Mouse (Mus musculus): Measurements from ENCODE around the gene Jag2. TPM values are rescaled to one million over a fixed set of nuclear protein-coding genes. Genes with fewer than 3 reads are reported as not detected.

The Jag2 gene
- polyA plus RNA-seq, 1 experiment from 2014 or later = 15.1 TPM

DNA sequence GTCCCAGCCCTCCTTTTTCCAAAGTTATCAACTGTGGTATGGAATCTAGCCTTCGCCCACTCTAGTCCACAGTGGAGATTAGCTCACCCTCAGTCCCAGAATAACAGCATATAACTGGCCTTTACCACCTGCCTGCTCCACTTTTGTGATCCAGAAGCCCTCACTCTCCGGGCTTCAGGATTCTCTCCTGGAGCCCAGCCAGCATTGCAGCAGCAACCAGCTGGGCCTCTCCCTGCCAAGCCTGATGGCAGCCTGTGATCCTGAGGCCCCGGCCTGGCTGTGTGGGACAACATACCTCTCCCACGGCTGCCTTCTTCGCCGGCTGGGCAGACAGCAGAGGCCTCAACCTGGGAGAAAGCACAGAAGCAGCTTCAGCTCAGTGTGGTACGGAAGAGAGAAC is 31.9 kb upstream of the Jag2 start:
- no peak overlapping the region for H3K27ac ChIP-seq (replicated peaks; ENCODE audit: low read depth, low read length)
- H3K36me3 ChIP-seq (ENCODE audit: control insufficient read depth, insufficient read depth, low read length) = peaks cover 85% of the 10 kb centered on the region
- H3K27me3 ChIP-seq (ENCODE audit: control insufficient read depth, insufficient read depth, low read length) = no peaks in the 10 kb centered on the region
- no peak for DNase-seq
- no peak overlapping the region for H3K4me3 ChIP-seq (replicated peaks; ENCODE audit: low read depth, low read length)
- 68% methylated on average over 7 of the region's 7 CpGs for WGBS
- no peak for ATAC-seq (ENCODE audit: low FRiP score, low TSS enrichment)
- H3K9ac ChIP-seq (replicated peaks; ENCODE audit: low read length) = no peak overlapping the region
- no peak overlapping the region for H3K4me2 ChIP-seq (ENCODE audit: low read length)
- H3K9me3 ChIP-seq (ENCODE audit: control insufficient read depth, low read length) = no peaks in the 10 kb centered on the region
- no peaks in the 10 kb centered on the region for H3K4me1 ChIP-seq (ENCODE audit: control insufficient read depth, insufficient read depth, low read length)

DNA sequence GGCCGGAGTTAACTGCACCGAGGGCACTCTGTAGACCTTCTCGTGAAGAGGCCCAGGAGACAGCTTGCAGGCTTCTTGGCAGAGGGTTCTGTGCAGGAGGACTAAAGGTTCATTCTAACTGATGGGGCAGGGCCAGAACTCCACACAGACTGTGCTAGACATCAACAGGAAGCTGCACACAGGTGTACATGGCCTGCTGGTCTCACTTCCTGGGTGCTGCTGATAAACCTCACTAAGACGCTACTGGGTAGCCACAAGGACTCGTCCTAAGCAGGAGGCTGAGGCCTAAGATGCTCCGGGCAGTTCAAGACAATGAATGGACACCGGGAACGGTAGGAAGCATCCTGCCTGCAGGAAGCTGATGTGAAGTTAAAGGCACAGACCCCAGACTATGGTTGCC is 29.8 kb upstream of the Jag2 start:
- no peak overlapping the region for H3K27ac ChIP-seq (replicated peaks; ENCODE audit: low read depth, low read length)
- 92% methylated on average over 8 of the region's 8 CpGs for WGBS
- no peaks in the 10 kb centered on the region for H3K27me3 ChIP-seq (ENCODE audit: control insufficient read depth, insufficient read depth, low read length)
- H3K36me3 ChIP-seq (ENCODE audit: control insufficient read depth, insufficient read depth, low read length) = peaks cover 65% of the 10 kb centered on the region
- H3K4me1 ChIP-seq (ENCODE audit: control insufficient read depth, insufficient read depth, low read length) = no peaks in the 10 kb centered on the region
- no peak overlapping the region for H3K9ac ChIP-seq (replicated peaks; ENCODE audit: low read length)
- no peaks in the 10 kb centered on the region for H3K9me3 ChIP-seq (ENCODE audit: control insufficient read depth, low read length)
- DNase-seq = no peak
- no peak overlapping the region for H3K4me2 ChIP-seq (ENCODE audit: low read length)
- no peak for ATAC-seq (ENCODE audit: low FRiP score, low TSS enrichment)
- no peak overlapping the region for H3K4me3 ChIP-seq (replicated peaks; ENCODE audit: low read depth, low read length)

GRCm38 (mm10) chr12:112958303-112958702 is 28.7 kb upstream of the Jag2 start:
- 50% methylated on average over 4 of the region's 4 CpGs for WGBS
- no peak overlapping the region for H3K9ac ChIP-seq (replicated peaks; ENCODE audit: low read length)

DNA sequence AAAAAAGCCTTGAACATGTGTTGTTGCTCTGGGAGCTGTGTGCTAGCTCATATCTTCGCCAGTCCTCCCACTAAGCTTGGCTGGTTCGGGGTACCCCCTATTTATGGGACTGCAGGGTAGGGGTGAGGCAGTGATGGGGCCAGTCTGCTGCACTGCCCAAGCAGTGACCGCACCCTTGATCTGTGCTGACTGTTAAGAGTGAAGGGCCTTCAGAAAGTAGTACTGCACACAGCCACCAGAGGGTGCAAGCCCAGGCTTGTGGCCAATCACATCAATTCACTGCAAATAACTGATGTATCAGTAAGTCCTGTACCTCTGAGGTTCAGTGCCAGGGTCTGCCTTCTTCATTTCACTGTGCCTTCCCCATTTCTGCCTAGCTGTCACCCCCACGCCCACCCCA is 26.2 kb upstream of the Jag2 start:
- H3K4me2 ChIP-seq (ENCODE audit: low read length) = no peak overlapping the region
- no peaks in the 10 kb centered on the region for H3K9me3 ChIP-seq (ENCODE audit: control insufficient read depth, low read length)
- peaks cover 28% of the 10 kb centered on the region for H3K36me3 ChIP-seq (ENCODE audit: control insufficient read depth, insufficient read depth, low read length)
- WGBS = 36% methylated on average over 4 of the region's 4 CpGs
- no peak overlapping the region for H3K4me3 ChIP-seq (replicated peaks; ENCODE audit: low read depth, low read length)
- ATAC-seq (ENCODE audit: low FRiP score, low TSS enrichment) (peak; percentile 46; the same call in 1 of the 2 replicates), DNase-seq (peak; percentile 80)
- H3K4me1 ChIP-seq (ENCODE audit: control insufficient read depth, insufficient read depth, low read length) = peaks cover 4% of the 10 kb centered on the region
- no peak overlapping the region for H3K27ac ChIP-seq (replicated peaks; ENCODE audit: low read depth, low read length)
- no peak overlapping the region for H3K9ac ChIP-seq (replicated peaks; ENCODE audit: low read length)
- H3K27me3 ChIP-seq (ENCODE audit: control insufficient read depth, insufficient read depth, low read length) = no peaks in the 10 kb centered on the region

More at GRCm38 (mm10) chr12:112958303-112958702, 28.7 kb upstream of the Jag2 start:
- H3K4me3 ChIP-seq (replicated peaks; ENCODE audit: low read depth, low read length) = no peak overlapping the region
- no peaks in the 10 kb centered on the region for H3K27me3 ChIP-seq (ENCODE audit: control insufficient read depth, insufficient read depth, low read length)
- H3K36me3 ChIP-seq (ENCODE audit: control insufficient read depth, insufficient read depth, low read length) = peaks cover 53% of the 10 kb centered on the region
- no peaks in the 10 kb centered on the region for H3K9me3 ChIP-seq (ENCODE audit: control insufficient read depth, low read length)
- peak; percentile 45 for DNase-seq
- ATAC-seq (ENCODE audit: low FRiP score, low TSS enrichment) = no peak
- no peak overlapping the region for H3K4me2 ChIP-seq (ENCODE audit: low read length)
- no peaks in the 10 kb centered on the region for H3K4me1 ChIP-seq (ENCODE audit: control insufficient read depth, insufficient read depth, low read length)
- no peak overlapping the region for H3K27ac ChIP-seq (replicated peaks; ENCODE audit: low read depth, low read length)

DNA sequence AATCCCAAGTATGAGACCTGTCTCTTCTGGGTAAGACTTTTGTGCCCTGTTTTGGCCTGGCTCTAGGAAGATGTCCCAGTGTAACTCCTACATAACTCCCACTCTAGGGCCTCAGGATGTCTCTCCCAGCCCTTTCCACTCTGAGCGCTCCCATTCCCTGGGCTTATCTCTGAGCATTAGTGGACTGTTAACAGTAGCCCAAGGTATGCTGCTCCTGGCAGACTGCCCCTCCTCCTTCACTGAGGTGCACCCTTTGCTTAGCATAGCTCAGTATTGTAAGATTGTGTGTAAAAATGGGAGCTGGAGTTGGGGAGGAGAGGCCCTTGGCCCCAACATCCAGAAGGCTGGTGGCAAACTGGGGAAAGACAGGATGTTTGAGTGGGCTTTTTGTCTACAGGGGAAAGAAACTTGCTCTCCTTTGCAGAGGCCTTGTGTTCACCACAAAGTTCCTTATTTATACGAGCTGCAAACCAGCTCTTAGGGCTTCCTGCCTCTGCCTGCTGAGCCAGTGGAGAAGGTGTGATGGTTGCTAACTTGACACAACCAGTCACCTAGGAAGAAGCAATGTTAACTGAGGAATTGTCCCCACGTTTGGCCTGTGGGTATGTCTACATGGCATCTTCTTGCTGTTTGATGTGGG is 23.5 kb upstream of the Jag2 start:
- Histone ChIP-seq H3K36me3 (ENCODE audit: control insufficient read depth, insufficient read depth, low read length) (peaks cover 10% of the 10 kb centered on the region; the same call in 1 of the 2 replicates), H3K4me2 (ENCODE audit: low read length) (no peak overlapping the region), H3K9me3 (ENCODE audit: control insufficient read depth, low read length) (no peaks in the 10 kb centered on the region), H3K4me1 (ENCODE audit: control insufficient read depth, insufficient read depth, low read length) (peaks cover 17% of the 10 kb centered on the region), H3K27me3 (ENCODE audit: control insufficient read depth, insufficient read depth, low read length) (no peaks in the 10 kb centered on the region), H3K9ac (replicated peaks; ENCODE audit: low read length) (no peak overlapping the region), H3K27ac (replicated peaks; ENCODE audit: low read depth, low read length) (no peak overlapping the region), H3K4me3 (replicated peaks; ENCODE audit: low read depth, low read length) (no peak overlapping the region)
- ATAC-seq (ENCODE audit: low FRiP score, low TSS enrichment) = no peak
- 85% methylated on average over 3 of the region's 3 CpGs for WGBS
- no peak for DNase-seq

DNA sequence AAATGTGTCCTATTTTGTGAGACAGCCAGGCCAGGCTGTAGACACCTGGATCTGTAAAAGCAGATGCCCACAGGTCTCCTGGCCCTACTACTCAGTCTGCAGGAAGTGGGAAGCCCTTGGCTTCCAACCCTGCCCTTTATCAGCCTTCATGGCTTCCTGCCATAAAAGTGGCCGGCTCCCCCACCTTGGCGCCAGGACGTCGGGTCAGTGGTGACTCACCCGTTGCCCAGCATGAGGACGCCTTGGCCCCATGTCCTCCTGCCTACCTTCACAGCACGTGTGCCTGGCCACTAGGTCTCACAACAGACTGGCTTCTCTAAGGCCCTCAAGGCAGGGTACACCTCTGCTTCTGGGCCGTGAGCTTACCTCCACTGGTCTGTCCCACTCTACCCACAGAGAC is 22.9 kb upstream of the Jag2 start:
- H3K36me3 ChIP-seq (ENCODE audit: control insufficient read depth, insufficient read depth, low read length) = peaks cover 6% of the 10 kb centered on the region; the same call in 1 of the 2 replicates
- ATAC-seq (ENCODE audit: low FRiP score, low TSS enrichment) (no peak), DNase-seq (no peak)
- 81% methylated on average over 8 of the region's 8 CpGs for WGBS
- no peak overlapping the region for H3K4me2 ChIP-seq (ENCODE audit: low read length)
- peaks cover 17% of the 10 kb centered on the region for H3K4me1 ChIP-seq (ENCODE audit: control insufficient read depth, insufficient read depth, low read length)
- H3K27ac ChIP-seq (replicated peaks; ENCODE audit: low read depth, low read length) = no peak overlapping the region
- H3K9ac ChIP-seq (replicated peaks; ENCODE audit: low read length) = no peak overlapping the region
- H3K9me3 ChIP-seq (ENCODE audit: control insufficient read depth, low read length) = no peaks in the 10 kb centered on the region
- no peaks in the 10 kb centered on the region for H3K27me3 ChIP-seq (ENCODE audit: control insufficient read depth, insufficient read depth, low read length)
- H3K4me3 ChIP-seq (replicated peaks; ENCODE audit: low read depth, low read length) = no peak overlapping the region

GRCm38 (mm10) chr12:112951150-112951842 is 21.7 kb upstream of the Jag2 start:
- H3K9me3 ChIP-seq (ENCODE audit: control insufficient read depth, low read length) = no peaks in the 10 kb centered on the region
- peak overlapping the region; percentile 61; the same call in 1 of the 2 replicates for H3K4me3 ChIP-seq (replicated peaks; ENCODE audit: low read depth, low read length)
- peak overlapping the region; percentile 92 for H3K4me2 ChIP-seq (ENCODE audit: low read length)
- no peaks in the 10 kb centered on the region for H3K27me3 ChIP-seq (ENCODE audit: control insufficient read depth, insufficient read depth, low read length)
- H3K4me1 ChIP-seq (ENCODE audit: control insufficient read depth, insufficient read depth, low read length) = peaks cover 17% of the 10 kb centered on the region
- peak overlapping the region; percentile 88 for H3K9ac ChIP-seq (replicated peaks; ENCODE audit: low read length)
- H3K36me3 ChIP-seq (ENCODE audit: control insufficient read depth, insufficient read depth, low read length) = no peaks in the 10 kb centered on the region
- no peak for ATAC-seq (ENCODE audit: low FRiP score, low TSS enrichment)
- no peak for DNase-seq
- peak overlapping the region; percentile 94 for H3K27ac ChIP-seq (replicated peaks; ENCODE audit: low read depth, low read length)
- 20% methylated on average over 7 of the region's 7 CpGs for WGBS

- WGBS = 3% methylated on average over 6 of the region's 6 CpGs
- ATAC-seq (ENCODE audit: low FRiP score, low TSS enrichment) (peak; percentile 25; the same call in 1 of the 2 replicates), DNase-seq (no peak)
- Histone ChIP-seq H3K27ac (replicated peaks; ENCODE audit: low read depth, low read length) (peak overlapping the region; percentile 94), H3K27me3 (ENCODE audit: control insufficient read depth, insufficient read depth, low read length) (no peaks in the 10 kb centered on the region), H3K4me2 (ENCODE audit: low read length) (peak overlapping the region; percentile 92), H3K36me3 (ENCODE audit: control insufficient read depth, insufficient read depth, low read length) (no peaks in the 10 kb centered on the region), H3K4me3 (replicated peaks; ENCODE audit: low read depth, low read length) (peak overlapping the region; percentile 61), H3K9ac (replicated peaks; ENCODE audit: low read length) (peak overlapping the region; percentile 88), H3K9me3 (ENCODE audit: control insufficient read depth, low read length) (no peaks in the 10 kb centered on the region), H3K4me1 (ENCODE audit: control insufficient read depth, insufficient read depth, low read length) (peaks cover 17% of the 10 kb centered on the region)
Observed at GRCm38 (mm10) chr12:112950761-112951129, 21.2 kb upstream of the Jag2 start.
